Mouse (Mus musculus) heart, embryonic 12.5 days (tissue): ENCODE results near the gene Rbms3. TPM values are rescaled to one million over a fixed set of nuclear protein-coding genes. Genes with fewer than 3 reads are reported as not detected.
A peak's percentile ranks its signal among the peaks of the same experiment; 100 is the strongest.

Source experiments
- ATAC-seq: fragments of 200-750 bp; cut with Nextera tagmentation; 2 replicates; pipeline ENCODE4 v1.8.0; 2017; ENCODE audit warnings: moderate TSS enrichment, moderate library complexity; ENCODE audit not compliant: insufficient number of reproducible peaks, low FRiP score
- H3K27ac ChIP-seq: fragments of 300-500 bp; sonication (generic); 2 replicates; pipeline ENCODE4 v1.5.1; 2016; ENCODE audit warnings: mild to moderate bottlenecking, moderate library complexity; ENCODE audit not compliant: poor library complexity, severe bottlenecking
- H3K27me3 ChIP-seq: fragments of 300-500 bp; sonication (generic); replicated peaks from 2 replicates; pipeline ENCODE4 v1.6.1; 2016; ENCODE audit warnings: mild to moderate bottlenecking, moderate library complexity
- H3K36me3 ChIP-seq: fragments of 300-500 bp; sonication (generic); 2 replicates; pipeline ENCODE4 v1.6.1; 2016; ENCODE audit warnings: mild to moderate bottlenecking, moderate library complexity
- H3K4me1 ChIP-seq: fragments of 300-500 bp; sonication (generic); replicated peaks from 2 replicates; pipeline ENCODE4 v1.6.1; 2016; ENCODE audit warnings: mild to moderate bottlenecking
- H3K4me2 ChIP-seq: fragments of 300-500 bp; sonication (generic); 2 replicates; pipeline ENCODE4 v1.6.1; 2016; ENCODE audit warnings: mild to moderate bottlenecking, moderate library complexity
- H3K4me3 ChIP-seq: fragments of 300-500 bp; sonication (generic); 2 replicates; pipeline ENCODE4 v1.5.1; 2016; ENCODE audit warnings: mild to moderate bottlenecking
- H3K9ac ChIP-seq: fragments of 300-500 bp; sonication (generic); 2 replicates; pipeline ENCODE4 v1.6.1; 2016; ENCODE audit warnings: mild to moderate bottlenecking, moderate library complexity
- H3K9me3 ChIP-seq: fragments of 300-500 bp; sonication (generic); replicated peaks from 2 replicates; pipeline ENCODE4 v1.6.1; 2016; ENCODE audit warnings: mild to moderate bottlenecking, moderate library complexity
- WGBS: fragments of 180-500 bp; shearing (Covaris S2); methylation state at CpG from one replicate; pipeline ENCODE4 v1.1.7; 2016; 5-methylcytosine and 5-hydroxymethylcytosine counted together
- polyA plus RNA-seq: library from polyadenylated mRNA; unstranded; fragments of >200 nt; fragmentation: Nextera tagmentation; extraction: Ambion mirVana; gene quantifications from 2 replicates; pipeline ENCODE4 v1.2.1, GENCODE M21; 2016

The Rbms3 gene
- polyA plus RNA-seq, 1 experiment from 2014 or later, result 42.2 TPM

GRCm38 (mm10) chr9:117221481-117221880 is 408.2 kb downstream of the Rbms3 start:
- H3K9me3 ChIP-seq, result no peaks in the 10 kb centered on the region
- no peak overlapping the region for H3K27ac ChIP-seq
- peaks cover 9% of the 10 kb centered on the region; the same call in 1 of the 2 replicates for H3K4me1 ChIP-seq
- H3K9ac ChIP-seq, result no peak overlapping the region
- H3K4me3 ChIP-seq, result no peak overlapping the region
- H3K27me3 ChIP-seq, result no peaks in the 10 kb centered on the region
- no peak overlapping the region for H3K4me2 ChIP-seq
- ATAC-seq, result no peak
- H3K36me3 ChIP-seq, result no peaks in the 10 kb centered on the region
- 74% methylated on average over 4 of the region's 4 CpGs for WGBS

GRCm38 (mm10) chr9:117216026-117216755 is 413.5 kb downstream of the Rbms3 start:
- peaks cover 5% of the 10 kb centered on the region; the same call in 1 of the 2 replicates for H3K36me3 ChIP-seq
- H3K4me2 ChIP-seq, result no peak overlapping the region
- no peak overlapping the region for H3K9ac ChIP-seq
- no peaks in the 10 kb centered on the region for H3K9me3 ChIP-seq
- 80% methylated on average over 9 of the region's 9 CpGs for WGBS
- ATAC-seq, result no peak
- H3K27me3 ChIP-seq, result no peaks in the 10 kb centered on the region
- peaks cover 9% of the 10 kb centered on the region for H3K4me1 ChIP-seq
- H3K27ac ChIP-seq, result no peak overlapping the region
- H3K4me3 ChIP-seq, result no peak overlapping the region

- no peaks in the 10 kb centered on the region for H3K9me3 ChIP-seq
- 70% methylated on average over 4 of the region's 4 CpGs for WGBS
Observed at GRCm38 (mm10) chr9:117212023-117212422, 417.7 kb downstream of the Rbms3 start.

GRCm38 (mm10) chr9:117210344-117210743 is 419.4 kb downstream of the Rbms3 start:
- Histone ChIP-seq H3K36me3 (peaks cover 5% of the 10 kb centered on the region; the same call in 1 of the 2 replicates), H3K4me2 (no peak overlapping the region), H3K27ac (no peak overlapping the region), H3K27me3 (no peaks in the 10 kb centered on the region), H3K9ac (no peak overlapping the region), H3K4me3 (no peak overlapping the region), H3K9me3 (no peaks in the 10 kb centered on the region), H3K4me1 (peaks cover 11% of the 10 kb centered on the region)
- no peak for ATAC-seq
- WGBS, result 70% methylated on average over 2 of the region's 2 CpGs

More at GRCm38 (mm10) chr9:117212023-117212422, 417.7 kb downstream of the Rbms3 start:
- H3K4me2 ChIP-seq, result no peak overlapping the region
- ATAC-seq, result no peak
- H3K36me3 ChIP-seq, result peaks cover 5% of the 10 kb centered on the region; the same call in 1 of the 2 replicates
- peaks cover 7% of the 10 kb centered on the region for H3K4me1 ChIP-seq
- no peak overlapping the region for H3K4me3 ChIP-seq
- H3K9ac ChIP-seq, result no peak overlapping the region
- no peak overlapping the region for H3K27ac ChIP-seq
- H3K27me3 ChIP-seq, result no peaks in the 10 kb centered on the region

GRCm38 (mm10) chr9:117205395-117205794 is 424.3 kb downstream of the Rbms3 start:
- no peaks in the 10 kb centered on the region for H3K27me3 ChIP-seq
- H3K36me3 ChIP-seq, result peaks cover 4% of the 10 kb centered on the region; the same call in 1 of the 2 replicates
- no peak overlapping the region for H3K4me2 ChIP-seq
- H3K4me3 ChIP-seq, result no peak overlapping the region
- no peak overlapping the region for H3K9ac ChIP-seq
- no peak overlapping the region for H3K27ac ChIP-seq
- no peaks in the 10 kb centered on the region for H3K9me3 ChIP-seq
- 57% methylated on average over 6 of the region's 6 CpGs for WGBS
- peaks cover 9% of the 10 kb centered on the region for H3K4me1 ChIP-seq
- peak; percentile 25; the same call in 1 of the 2 replicates for ATAC-seq

GRCm38 (mm10) chr9:117200067-117200658 is 429.6 kb downstream of the Rbms3 start:
- peaks cover 8% of the 10 kb centered on the region; the same call in 1 of the 2 replicates for H3K36me3 ChIP-seq
- H3K27ac ChIP-seq, result no peak overlapping the region
- H3K4me1 ChIP-seq, result peaks cover 1% of the 10 kb centered on the region
- H3K9me3 ChIP-seq, result no peaks in the 10 kb centered on the region
- no peak for ATAC-seq
- no peak overlapping the region for H3K4me3 ChIP-seq
- H3K27me3 ChIP-seq, result no peaks in the 10 kb centered on the region
- no peak overlapping the region for H3K9ac ChIP-seq
- 78% methylated on average over 7 of the region's 7 CpGs for WGBS
- H3K4me2 ChIP-seq, result no peak overlapping the region

GRCm38 (mm10) chr9:117197531-117197930 is 432.2 kb downstream of the Rbms3 start:
- no peak overlapping the region for H3K27ac ChIP-seq
- WGBS, result 77% methylated on average over 3 of the region's 3 CpGs
- peaks cover 11% of the 10 kb centered on the region; the same call in 1 of the 2 replicates for H3K36me3 ChIP-seq
- H3K9me3 ChIP-seq, result no peaks in the 10 kb centered on the region
- H3K4me1 ChIP-seq, result peaks cover 9% of the 10 kb centered on the region
- H3K27me3 ChIP-seq, result no peaks in the 10 kb centered on the region
- H3K9ac ChIP-seq, result no peak overlapping the region
- ATAC-seq, result no peak
- no peak overlapping the region for H3K4me2 ChIP-seq
- H3K4me3 ChIP-seq, result no peak overlapping the region

- 36% methylated on average over 14 of the region's 14 CpGs for WGBS
- H3K27ac ChIP-seq, result peak overlapping the region; percentile 55
- peak overlapping the region; percentile 44 for H3K4me2 ChIP-seq
- H3K27me3 ChIP-seq, result no peaks in the 10 kb centered on the region
- H3K4me3 ChIP-seq, result no peak overlapping the region
- peaks cover 4% of the 10 kb centered on the region; the same call in 1 of the 2 replicates for H3K9me3 ChIP-seq
- H3K9ac ChIP-seq, result no peak overlapping the region
- H3K36me3 ChIP-seq, result peaks cover 14% of the 10 kb centered on the region
- ATAC-seq, result peak; percentile 84
- H3K4me1 ChIP-seq, result peaks cover 20% of the 10 kb centered on the region
Observed at GRCm38 (mm10) chr9:117192565-117193540, 436.9 kb downstream of the Rbms3 start.

- Histone ChIP-seq H3K27me3 (no peaks in the 10 kb centered on the region), H3K4me1 (peaks cover 20% of the 10 kb centered on the region), H3K36me3 (peaks cover 14% of the 10 kb centered on the region), H3K4me2 (peak overlapping the region; percentile 44; the same call in 1 of the 2 replicates), H3K9ac (no peak overlapping the region), H3K9me3 (peaks cover 4% of the 10 kb centered on the region; the same call in 1 of the 2 replicates), H3K27ac (peak overlapping the region; percentile 55), H3K4me3 (no peak overlapping the region)
- WGBS, result 64% methylated on average over 15 of the region's 15 CpGs
- no peak for ATAC-seq
Observed at GRCm38 (mm10) chr9:117192093-117192492, 437.6 kb downstream of the Rbms3 start.

- Histone ChIP-seq H3K9ac (no peak overlapping the region), H3K27ac (no peak overlapping the region), H3K9me3 (peaks cover 4% of the 10 kb centered on the region; the same call in 1 of the 2 replicates), H3K4me2 (no peak overlapping the region), H3K4me1 (peaks cover 20% of the 10 kb centered on the region), H3K27me3 (no peaks in the 10 kb centered on the region), H3K4me3 (no peak overlapping the region), H3K36me3 (peaks cover 12% of the 10 kb centered on the region)
- no peak for ATAC-seq
- WGBS, result 72% methylated on average over 3 of the region's 3 CpGs
Observed at GRCm38 (mm10) chr9:117188406-117188805, 441.3 kb downstream of the Rbms3 start.
